Mouse (Mus musculus): ENCODE data around the gene Gm8005. TPM values are rescaled to one million over a fixed set of nuclear protein-coding genes. Genes with fewer than 3 reads are reported as not detected.
"Not testable (repeated sequence)": the region's sequence is repeated elsewhere in the genome, so short reads cannot be mapped to it uniquely, and the experiment has no call there.

Gene Gm8005
- not detected in 2 replicates for polyA plus RNA-seq (2012; rRNA removed)

- not testable (repeated sequence) for DNase-seq (ENCODE audit: low read depth)
Observed at GRCm38 (mm10) chr14:42439573-42439972, at the start of gene Gm8005. Gene Gm8005, minus strand, starts transcription at chr14:42439673.

GRCm38 (mm10) chr14:42463581-42463980, 24.1 kb upstream of the Gm8005 start, which contains the start of gene Gm8011:
Gene Gm8011, plus strand, starts transcription at chr14:42463881.
- DNase-seq (ENCODE audit: low read depth): not testable (repeated sequence)

Other genes with a start within 250 kb of the Gm8005 start
- gene Gm3573, start 248.9 kb downstream of the Gm8005 start, polyA plus RNA-seq (2012; rRNA removed): not detected in 2 replicates
- not detected in 2 replicates for gene Gm17026, start 179.6 kb downstream of the Gm8005 start, polyA plus RNA-seq (2012; rRNA removed)
- gene Gm9611, start 142.3 kb downstream of the Gm8005 start, polyA plus RNA-seq (2012; rRNA removed): not detected in 2 replicates
- gene Gm7995, start 129.5 kb downstream of the Gm8005 start, polyA plus RNA-seq (2012; rRNA removed): not detected in 2 replicates
- not detected in 2 replicates for gene Gm8011, start 24.2 kb upstream of the Gm8005 start, polyA plus RNA-seq (2012; rRNA removed)
- not detected in 2 replicates for gene Gm8020, start 62.7 kb upstream of the Gm8005 start, polyA plus RNA-seq (2012; rRNA removed)
- gene Gm8024, start 84.6 kb upstream of the Gm8005 start, polyA plus RNA-seq (2012; rRNA removed): not detected in 2 replicates
- not detected in 2 replicates for gene Gm17124, start 160.2 kb upstream of the Gm8005 start, polyA plus RNA-seq (2012; rRNA removed)
- gene Gm3633, start 202.2 kb upstream of the Gm8005 start, polyA plus RNA-seq (2012; rRNA removed): not detected in 2 replicates
- not detected in 2 replicates for gene Gm10378, start 216.3 kb upstream of the Gm8005 start, polyA plus RNA-seq (2012; rRNA removed)